Mouse (Mus musculus) right cerebral cortex, postnatal 4 days (tissue): ENCODE measurements at regions not wholly inside any gene's neighbourhood (a gene's known extent, or its start where the extent isn't known, plus 50 kb on each side); places are given as distances from the start of the nearest gene placed in this dataset.
"Not testable (repeated sequence)": the region's sequence is repeated elsewhere in the genome, so short reads cannot be mapped to it uniquely, and the experiment has no call there.

Source experiments
- DNase-seq: peaks from one replicate; pipeline ENCODE4 v3.0.0-alpha.2; 2022

DNA sequence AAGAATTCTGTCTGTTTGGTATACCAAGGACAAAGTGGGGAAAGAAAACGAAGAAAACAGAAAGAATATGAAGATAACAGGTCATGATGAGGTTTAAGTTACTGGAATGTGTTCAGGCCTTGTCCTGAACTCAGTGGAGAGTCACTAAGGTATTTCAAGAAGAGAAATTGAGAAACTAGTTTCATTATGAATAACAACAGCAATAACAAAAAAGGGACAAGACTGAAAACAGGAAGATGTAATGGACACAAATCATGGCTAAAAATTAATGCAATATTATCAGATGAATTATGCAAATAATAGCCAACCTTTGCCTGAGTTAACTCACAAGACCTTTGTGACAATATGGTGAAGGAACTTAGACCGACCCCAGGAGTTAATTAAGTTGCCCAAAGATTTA is 530.2 kb upstream of the 2610301B20Rik start:
- DNase-seq, result no peak

DNA sequence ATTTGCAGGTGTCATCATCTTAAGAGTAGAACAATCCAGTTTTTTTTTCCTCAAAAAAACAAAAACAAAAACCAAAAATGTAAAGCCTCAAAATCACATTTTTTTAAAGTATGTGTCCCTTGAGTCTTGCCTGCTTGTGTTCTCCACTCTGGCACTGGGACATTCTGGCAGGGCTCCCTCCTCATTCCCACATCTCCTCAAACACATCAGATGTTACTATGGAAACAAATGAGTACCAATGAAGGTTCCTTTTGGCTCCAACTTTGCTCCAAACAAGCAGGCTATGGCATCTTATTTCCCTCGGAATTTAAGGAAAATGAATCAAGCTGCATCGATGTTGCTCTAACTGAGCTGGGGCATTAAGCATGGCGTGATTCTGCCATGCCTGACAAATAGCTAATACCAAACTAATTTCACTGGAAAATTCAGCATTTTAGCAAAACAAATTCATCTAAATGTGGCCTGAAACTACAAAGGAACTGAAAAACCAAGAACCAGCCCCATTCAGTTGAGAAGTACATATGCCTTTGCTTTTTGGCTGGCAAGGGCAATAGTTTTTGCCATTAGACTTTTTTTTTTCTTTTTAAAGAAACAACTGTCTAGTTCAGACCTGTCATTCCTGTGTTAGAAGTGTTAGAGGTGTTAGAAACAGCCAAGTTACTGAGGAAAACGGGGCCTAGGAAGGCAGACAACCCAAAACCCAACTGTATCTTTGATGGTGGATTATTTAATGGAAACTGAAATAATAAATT is 522.2 kb upstream of the 2610301B20Rik start:
- DNase-seq, result peak; percentile 49

DNA sequence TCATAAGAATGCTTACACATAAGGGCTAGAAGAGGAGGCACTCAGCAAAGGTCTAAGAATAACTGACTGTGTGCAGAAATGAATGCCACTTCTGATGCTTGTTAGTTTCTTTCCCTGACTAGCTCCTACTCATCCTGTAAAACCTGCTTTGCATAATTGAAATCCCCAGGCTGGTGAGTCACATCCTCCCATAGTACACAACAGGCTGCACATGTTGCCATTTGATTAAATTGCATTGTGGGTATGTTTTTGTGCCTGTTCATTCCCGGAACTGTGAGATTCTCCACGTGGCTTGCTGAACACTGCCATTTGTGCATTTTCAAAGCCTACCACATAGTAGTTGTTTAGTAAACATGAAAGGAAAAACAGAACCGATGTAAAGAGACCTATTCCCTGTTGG is 516.7 kb upstream of the 2610301B20Rik start:
- no peak for DNase-seq

DNA sequence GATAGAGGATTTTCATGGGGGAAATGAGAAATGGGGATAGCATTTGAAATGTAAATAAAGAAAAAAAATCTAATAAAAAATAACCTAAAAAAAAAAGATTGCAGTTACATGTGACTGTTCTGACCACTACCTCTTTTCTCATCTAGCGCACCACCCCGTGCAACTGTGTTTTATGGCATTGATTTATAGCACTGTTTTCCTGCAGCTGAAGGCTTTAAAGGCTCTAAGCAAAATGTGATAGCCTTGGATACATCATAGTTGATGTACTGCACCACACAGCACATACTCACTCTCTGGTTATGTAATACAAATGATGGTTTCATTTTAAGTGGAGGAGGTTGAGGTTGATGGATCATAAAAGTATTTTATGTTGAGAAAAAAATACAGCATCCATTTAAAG is 484.5 kb upstream of the 2610301B20Rik start:
- DNase-seq, result no peak

DNA sequence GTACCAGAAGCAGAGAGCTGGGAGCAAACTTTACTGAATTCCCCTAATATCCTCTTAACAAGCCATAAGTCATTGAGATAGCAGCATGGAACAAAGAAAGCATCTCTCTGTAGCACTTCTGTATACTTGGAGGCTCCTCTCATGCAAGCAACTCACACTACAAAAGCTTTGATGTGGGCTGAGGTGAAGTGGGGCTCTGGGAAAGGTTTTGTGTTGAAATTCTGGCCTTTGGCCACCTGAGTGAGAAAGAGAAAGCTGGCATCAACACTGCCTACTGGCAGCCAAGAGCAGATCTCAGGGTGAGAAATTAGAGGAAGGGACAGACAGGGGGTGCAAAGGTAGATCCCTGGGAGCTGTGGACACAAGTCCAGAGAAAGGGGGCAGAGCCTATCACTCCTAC is 477.0 kb upstream of the 2610301B20Rik start:
- DNase-seq, result no peak

DNA sequence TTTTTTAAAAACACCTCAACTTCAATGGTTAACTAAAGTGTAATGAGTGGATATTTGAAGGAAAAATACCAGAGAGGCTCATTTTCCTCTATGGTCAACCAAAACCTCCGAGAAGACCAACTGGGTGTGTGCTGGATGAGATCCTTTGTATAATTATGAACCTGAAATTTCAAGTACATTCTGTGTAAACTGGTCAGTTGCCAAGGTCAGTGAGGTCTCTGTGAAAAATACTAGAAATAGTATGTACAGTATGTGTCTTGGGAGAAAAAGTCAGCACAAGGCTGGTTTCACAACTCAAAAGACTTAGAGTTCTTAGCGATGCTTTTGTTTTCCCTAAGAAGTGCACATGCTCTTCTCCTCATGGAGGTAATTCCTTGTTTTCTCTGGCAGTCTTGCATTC is 476.2 kb upstream of the 2610301B20Rik start:
- no peak for DNase-seq

DNA sequence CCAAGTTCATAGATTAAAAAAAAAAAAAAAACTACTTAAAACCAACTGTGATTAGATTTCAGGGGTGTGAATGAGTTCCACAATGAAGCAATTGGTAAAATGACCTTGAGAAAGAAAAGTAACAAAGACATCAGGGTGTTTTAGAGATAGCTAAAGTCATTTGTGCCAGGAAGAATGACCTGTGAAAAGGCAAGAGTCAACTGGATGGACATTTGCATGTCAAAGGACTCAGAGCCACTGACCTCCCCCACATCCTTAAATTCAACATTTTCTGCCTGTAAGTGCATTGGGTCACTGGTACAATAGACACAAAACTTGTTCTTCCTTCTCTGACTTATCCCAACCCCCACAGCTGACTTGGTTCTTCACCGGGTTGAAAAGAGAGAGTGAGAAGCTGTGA is 474.6 kb upstream of the 2610301B20Rik start:
- DNase-seq, result no peak

DNA sequence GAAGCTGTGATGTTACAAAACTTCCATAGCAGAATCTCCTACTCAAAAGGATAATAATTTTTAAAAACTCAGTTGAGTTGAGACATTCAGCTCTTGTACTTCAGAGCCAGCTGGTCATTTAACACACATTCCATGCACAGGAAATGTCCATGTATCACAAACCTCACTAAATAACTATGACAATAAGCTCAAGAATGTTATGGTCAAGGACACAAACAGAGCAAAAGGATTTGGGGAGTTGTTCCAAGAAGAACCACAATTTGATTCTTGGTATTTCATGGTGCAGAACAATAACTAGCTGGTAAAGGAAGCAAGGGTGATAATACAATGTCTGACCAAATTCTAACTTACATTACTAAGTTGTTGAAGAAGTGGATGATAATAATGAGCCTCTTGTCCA is 471.4 kb upstream of the 2610301B20Rik start:
- DNase-seq, result no peak

DNA sequence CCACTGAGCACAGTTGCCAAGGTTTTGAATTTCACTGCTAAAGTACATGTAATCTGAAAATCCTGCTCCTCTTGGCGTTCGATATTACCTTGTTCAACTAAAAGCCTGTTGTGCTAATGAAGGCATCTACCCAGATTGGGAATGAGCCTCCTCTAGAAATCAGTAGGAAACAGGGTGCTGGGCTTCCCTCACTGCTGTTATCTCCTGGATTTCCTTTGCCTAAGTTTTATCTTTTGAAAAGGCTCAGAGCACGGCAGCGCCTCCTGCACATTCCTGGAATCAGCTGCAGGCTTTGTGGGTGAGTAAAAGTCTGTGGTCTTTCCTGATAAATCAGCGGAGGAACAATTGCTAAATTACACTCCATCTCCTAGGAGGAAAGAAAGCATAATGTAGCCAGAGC is 469.9 kb upstream of the 2610301B20Rik start:
- DNase-seq, result no peak

DNA sequence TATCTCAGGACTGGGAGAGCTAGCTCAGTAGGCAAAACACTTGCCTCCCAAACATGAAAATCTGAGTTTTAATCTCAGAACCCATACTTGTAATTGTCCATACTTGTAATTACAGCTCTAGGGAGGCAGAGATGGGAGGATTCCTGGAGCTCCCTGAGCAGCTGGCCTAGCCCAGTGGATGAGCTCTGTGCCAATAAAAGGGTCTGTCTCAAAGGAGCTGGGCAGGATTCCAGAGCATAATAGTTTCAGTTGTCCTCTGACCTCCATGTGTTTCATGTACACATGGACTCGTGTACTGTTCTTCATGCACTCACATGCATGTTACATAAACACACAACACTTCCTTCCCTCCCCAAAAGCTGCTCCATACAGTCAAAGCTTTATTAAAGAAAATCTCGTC is 469.2 kb upstream of the 2610301B20Rik start:
- no peak for DNase-seq

DNA sequence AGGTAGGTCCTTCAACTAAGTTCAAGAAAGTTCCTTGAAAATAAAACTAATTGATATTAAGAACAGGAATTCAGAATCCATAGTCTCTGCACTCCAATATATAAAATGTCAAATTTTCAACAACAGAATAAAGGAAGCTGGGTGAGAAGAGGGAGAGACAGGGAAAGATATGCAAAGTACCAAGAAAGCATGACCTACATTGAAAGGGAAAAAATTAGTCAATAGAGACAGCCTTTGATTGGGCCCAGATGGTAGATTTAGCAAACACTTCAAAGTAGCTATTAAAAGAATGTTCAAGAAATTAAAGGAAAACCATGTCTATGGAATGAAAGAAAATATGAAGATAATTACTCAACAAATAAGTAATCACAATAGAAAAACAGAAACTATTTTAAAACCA is 460.0 kb upstream of the 2610301B20Rik start:
- DNase-seq, result no peak

DNA sequence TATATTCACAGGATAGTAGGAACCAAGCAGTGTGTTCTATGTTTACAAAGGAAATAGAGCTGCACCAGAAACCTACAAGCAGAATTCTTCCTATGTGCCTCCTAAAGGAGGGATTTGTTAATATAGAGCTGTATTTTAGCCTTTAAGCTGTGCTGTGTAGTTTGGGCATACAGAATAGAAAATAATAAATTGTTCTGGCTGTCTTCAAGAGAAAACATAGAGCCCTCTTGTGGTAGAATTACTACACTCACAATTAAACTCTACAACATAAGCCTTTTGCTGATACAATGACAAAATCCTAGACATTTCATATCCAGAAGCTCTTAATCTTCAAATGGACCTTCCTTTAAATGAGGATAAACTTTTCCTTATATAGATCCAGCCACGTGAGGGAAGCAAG is 452.9 kb upstream of the 2610301B20Rik start:
- DNase-seq, result no peak

DNA sequence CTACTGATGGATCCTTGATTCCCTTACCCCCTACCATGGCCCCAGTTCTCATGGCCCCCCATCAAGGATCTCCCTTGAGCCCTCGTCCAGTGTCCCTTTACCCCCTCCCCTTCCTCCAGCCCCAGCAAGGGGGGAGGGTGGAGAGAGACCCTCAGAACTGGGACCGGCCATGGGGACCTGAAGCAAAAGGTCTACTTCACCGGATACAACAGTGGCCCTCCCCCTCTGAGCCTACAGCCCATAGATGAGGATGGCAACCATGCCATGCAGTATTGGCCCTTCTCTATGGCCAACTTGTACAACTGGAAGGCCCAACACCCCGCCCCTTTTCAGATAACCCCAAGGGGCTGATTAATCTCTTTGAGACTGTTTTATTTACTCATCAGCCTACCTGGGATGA is 439.9 kb upstream of the 2610301B20Rik start:
- no peak for DNase-seq

DNA sequence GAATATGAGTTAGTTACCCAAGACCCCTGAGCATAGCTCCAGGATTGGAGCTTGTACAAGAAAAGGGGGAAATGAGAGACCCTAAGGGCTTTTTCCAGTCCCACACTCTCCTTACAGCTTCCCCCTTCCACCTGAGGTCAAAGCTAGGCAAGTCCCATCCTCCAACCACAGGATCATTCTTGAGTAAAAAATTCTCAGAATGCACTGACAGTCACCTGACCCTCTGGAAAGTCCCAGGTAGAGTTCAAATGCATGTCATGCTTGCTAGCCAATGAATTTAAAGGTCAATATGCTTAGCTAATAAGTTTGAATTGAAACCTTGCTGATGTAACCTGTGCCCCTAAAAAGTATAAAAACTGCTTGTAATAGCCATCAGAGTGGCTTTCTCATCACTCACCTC is 434.4 kb upstream of the 2610301B20Rik start:
- not testable (repeated sequence) for DNase-seq

DNA sequence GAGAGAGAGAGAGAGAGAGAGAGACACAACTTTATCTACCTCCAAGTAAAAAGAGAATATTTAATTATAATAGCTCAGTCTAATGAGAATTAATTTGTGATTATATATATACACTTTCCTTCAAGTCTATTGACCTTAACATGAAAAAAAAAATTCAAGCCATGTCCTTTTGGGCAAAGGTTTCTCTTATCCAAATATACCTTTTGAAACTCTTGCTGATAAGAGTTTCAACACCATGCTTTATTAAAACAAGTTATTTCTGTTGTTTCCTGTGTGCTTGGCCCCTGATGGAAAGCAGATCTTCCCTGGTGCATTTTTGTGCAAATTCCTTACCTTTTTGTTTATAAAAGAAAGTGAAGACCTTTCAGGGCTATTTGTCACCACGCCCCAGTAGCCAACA is 414.7 kb upstream of the 2610301B20Rik start:
- no peak for DNase-seq

DNA sequence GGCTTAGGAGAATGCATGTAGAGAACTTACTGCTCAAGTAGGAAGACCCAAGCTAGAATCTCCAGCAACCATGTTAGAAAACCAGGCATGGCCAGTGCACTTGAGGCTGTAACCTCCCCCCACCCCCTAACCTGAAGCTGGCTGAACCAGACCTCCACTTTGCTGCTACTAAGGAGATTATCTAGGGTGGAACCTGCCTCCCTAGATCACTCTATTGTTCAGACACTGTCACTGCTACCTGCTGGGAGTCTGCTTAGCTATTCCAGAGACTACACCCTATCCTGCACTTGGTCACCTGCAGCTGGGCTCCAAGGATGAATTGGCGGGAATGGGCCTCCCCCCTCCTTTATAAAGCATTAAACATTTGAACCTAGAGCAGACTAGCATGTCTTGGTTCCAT is 393.4 kb upstream of the 2610301B20Rik start:
- no peak for DNase-seq

DNA sequence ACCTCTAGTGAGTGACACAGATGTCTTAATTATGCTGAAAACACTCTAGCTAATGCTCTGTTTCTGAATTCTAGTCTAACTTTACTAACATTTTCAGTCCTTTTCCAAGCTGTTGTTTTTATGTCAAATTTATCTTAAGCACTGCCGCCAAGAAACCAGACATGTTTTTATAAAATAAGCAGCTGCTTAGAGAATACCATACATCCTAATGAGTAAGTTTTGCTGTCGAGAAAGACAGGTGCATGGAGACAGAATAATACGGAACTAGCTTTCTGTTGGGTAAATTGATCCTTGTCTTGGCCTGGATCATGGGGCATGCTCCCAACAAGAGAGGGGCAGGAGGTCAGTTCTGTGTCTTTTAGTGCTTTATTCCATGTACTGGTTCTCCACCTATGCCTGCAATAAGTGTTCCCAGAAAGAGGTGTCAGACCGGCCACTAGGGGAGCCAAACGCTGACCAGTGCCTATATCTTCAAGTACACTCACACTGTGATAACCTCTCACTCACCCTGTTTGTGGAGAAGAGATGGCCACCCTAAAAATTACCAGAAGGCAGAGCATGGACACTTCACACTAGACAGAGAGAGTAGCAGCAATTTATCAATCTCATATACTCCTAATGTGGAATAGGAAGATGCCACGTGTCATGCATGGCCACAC is 366.0 kb upstream of the 2610301B20Rik start:
- DNase-seq, result peak; percentile 22

DNA sequence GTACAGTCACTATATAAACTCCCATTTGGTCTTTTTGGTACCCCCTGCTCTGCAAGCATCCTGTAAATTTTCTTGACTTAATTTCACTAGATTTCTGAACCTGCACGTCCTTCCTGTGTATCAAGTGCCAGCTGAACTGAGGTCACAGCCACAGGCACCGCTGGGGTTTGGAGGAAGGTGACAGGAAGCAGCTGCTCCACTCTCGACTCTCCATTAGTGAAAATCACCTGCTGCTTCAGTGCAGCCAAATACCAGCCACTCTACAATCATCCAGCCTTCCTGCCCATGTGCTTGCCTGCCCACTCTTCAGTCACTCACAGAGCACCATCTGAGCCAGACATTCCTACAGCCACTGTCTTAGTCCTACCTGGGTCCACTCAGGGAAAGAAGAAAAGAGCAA is 364.3 kb upstream of the 2610301B20Rik start:
- DNase-seq, result no peak

DNA sequence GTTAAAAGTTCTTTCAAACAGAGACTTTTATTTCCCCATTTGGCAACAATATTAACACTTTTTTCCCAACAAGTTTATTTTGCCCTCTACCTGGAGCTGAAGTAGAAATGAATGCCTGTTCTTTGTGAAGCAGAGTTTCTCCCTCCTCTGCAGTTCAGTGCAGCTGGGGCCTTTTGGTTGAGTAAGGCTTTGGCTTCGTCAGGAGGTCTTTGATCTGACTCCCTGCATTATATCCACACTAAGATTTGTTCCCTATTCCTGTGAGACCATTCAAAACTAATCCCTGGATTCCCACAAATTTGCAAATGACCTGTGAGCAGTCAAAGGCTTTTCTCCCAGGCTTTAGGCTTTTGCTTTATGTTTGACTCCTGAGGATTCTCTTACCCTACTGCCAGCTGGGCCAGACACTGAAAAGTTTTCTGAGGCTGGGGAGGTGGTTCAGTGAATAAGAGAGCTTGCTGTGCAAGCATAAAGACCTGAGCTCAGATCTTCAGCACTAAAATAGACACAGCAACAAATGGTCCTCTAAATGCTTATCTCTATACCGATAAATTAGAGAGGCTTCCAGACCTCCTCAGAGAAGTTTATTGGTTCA is 323.5 kb upstream of the 2610301B20Rik start:
- DNase-seq, result no peak

DNA sequence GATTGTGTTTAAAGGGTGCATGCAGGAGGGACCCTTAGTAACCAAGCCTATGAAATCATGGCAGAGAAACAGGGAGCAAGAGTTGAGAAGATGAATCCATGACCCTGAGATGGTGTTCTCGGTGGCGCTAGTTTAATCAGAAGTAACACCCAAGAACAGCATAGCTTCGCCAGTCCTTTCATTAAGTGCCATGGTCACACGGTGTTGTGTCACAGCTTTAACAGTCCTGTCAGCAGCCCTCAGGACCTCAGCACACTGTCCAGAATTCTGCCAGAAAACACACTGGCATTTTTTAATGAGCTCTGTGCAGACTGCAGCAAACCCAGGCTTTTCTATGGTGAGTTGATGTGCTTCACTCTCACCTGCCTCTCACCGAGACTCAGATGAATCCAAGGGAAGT is 320.6 kb upstream of the 2610301B20Rik start:
- DNase-seq, result no peak

DNA sequence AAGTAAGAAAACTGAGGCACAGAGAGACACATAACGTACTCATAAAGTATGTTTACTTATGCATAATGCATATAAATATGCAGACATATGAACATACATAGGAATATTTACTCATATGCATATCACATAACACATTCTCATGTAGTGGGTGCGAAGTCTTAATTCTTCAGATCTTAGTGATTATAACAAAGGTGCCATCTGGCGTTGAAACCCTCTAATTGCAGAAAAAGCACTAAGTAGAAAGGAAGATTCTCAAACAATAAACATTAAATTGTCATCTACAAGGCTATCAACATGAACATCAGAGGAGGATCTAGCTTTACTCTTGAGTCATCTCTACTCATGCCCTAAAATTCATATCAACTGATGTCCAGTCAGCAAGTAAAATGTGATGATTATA is 314.2 kb upstream of the 2610301B20Rik start:
- no peak for DNase-seq

DNA sequence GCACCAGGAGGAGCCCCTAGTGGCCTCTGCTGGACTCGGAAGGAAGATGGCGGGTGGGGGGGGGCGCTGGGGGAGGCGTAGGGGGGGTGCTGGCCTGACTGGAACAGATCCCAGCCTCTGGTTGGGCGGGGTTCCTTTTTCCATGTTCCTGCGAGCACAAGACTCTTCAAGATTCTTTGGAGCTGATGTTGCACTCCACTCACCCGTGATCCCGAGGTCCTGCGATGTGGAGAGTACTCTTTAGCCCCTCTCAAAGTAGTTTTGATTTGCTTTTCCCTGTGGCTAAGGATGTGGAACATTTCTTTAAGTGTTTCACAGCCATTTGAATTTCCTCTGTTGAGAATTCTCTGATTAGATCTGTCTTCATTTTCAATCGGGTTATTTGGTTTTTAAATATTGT is 269.8 kb upstream of the 2610301B20Rik start:
- DNase-seq, result no peak

DNA sequence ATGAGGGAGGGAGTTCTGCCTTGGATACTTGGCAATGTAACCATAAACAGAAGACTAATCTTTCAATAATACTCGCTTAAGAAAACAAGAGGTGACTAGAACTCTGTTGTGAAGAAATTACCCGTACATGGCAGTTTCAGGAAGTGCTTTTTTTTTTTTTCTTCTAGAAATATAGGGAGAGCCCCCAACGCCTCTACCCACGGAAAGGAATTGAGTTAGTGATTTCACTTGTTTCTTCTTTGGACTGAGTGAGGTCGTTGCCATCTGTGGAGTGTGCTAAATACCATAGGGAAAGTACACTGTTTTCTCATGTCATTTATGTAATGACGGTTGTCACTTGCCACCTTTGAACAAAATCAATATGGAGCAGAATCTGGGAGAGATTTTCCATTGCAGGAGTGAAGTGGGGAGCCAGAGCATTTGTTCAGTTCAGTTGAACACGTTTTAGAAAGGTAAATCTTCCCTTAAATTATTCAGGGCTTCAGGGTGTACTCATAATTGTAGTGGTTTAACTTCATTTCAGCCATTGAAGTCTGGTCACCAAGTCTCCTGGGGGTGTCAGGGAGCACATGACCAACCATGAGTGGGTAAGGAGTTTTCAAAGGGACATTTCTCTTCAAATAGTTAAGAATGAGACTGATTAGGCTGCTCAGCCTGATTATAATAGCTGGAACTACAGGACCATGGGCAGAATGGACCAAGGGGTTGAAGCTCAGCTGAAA is 266.3 kb upstream of the 2610301B20Rik start:
- DNase-seq, result no peak

DNA sequence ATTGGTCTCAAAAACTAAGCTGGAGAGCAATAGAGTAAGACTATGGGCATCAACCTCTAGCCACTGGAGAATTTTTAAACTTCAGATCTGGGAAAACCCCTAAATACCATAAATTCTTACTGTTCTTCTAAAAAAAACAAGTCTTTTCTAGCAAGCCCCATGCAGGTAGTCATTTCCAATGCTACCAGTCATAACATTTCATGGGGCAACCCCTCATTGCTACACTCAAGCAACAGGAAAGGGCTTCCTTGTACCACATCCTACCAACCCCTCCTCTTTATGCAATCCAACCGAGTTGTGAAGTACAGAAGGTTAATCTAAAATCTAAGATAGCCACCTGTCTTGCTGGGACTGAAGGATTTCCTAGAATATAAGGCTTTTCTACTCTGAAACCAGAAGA is 263.5 kb upstream of the 2610301B20Rik start:
- no peak for DNase-seq
